Mouse (Mus musculus): ENCODE results near the gene 1110051M20Rik. TPM values are rescaled to one million over a fixed set of nuclear protein-coding genes. Genes with fewer than 3 reads are reported as not detected.
"Not testable (repeated sequence)": the region's sequence is repeated elsewhere in the genome, so short reads cannot be mapped to it uniquely, and the experiment has no call there.

The 1110051M20Rik gene
- polyA plus RNA-seq, 1 experiment: 106 TPM

DNA sequence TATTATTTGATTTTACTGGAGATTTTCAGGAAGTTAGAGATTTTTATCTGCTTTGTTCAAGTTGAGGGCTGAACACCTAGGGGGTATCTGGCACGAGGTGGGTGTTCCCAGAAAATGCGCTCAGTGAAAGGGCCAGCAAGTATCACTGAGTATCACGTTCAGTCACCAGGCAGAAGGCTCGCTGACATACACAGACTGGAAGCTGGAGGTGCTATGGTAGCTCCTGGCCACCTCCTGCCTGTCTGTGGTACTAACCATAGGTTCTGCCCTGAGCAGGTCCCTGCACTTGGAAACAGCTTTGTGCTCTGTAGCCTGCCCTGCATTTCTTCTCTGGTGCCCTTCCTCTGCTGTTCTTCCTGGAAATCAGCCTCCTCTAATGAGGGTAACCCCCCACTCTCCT is 192.0 kb downstream of the 1110051M20Rik start:
- TF ChIP-seq CTCF (IDR thresholded peaks at IDR 0.05; ENCODE audit: borderline replicate concordance, insufficient read depth, low read depth, low read length) (no peak), POLR2A (IDR thresholded peaks at IDR 0.05; ENCODE audit: borderline replicate concordance, insufficient read depth, low read length) (no peak)
- Histone ChIP-seq H3K4me1 (ENCODE audit: control insufficient read depth, insufficient read depth, low read length) (peaks cover 3% of the 10 kb centered on the region; the same call in 1 of the 2 replicates), H3K27ac (ENCODE audit: insufficient read depth, low read length) (no peak overlapping the region), H3K4me3 (replicated peaks; ENCODE audit: insufficient read depth, low read depth, low read length) (no peak overlapping the region), H3K27me3 (ENCODE audit: control insufficient read depth, insufficient read depth, low read length) (no peaks in the 10 kb centered on the region)
- WGBS: 69% methylated on average over 4 of the region's 4 CpGs
- DNase-seq: no peak

DNA sequence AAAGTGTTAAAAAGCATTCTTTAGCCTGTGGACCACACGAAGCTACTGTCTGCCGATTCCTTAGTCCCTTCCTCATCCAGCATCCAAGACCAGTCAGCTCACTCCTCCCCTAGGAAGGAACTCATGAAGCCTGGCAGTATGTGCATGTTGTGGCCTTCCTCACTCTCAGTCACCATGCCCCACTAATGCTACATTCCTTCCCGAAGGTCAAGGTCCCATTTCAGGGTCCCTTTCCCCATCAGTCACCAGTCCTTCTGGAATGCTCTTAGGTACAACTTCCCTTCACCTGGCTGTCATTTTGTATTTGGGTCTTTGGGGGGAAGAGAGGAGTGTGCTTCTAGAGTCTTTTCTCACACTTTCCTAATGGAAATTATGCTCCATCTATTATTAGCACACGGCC is 192.5 kb downstream of the 1110051M20Rik start:
- TF ChIP-seq POLR2A (IDR thresholded peaks at IDR 0.05; ENCODE audit: borderline replicate concordance, insufficient read depth, low read length) (no peak), CTCF (IDR thresholded peaks at IDR 0.05; ENCODE audit: borderline replicate concordance, insufficient read depth, low read depth, low read length) (no peak)
- Histone ChIP-seq H3K27ac (ENCODE audit: insufficient read depth, low read length) (no peak overlapping the region), H3K4me3 (replicated peaks; ENCODE audit: insufficient read depth, low read depth, low read length) (no peak overlapping the region), H3K27me3 (ENCODE audit: control insufficient read depth, insufficient read depth, low read length) (no peaks in the 10 kb centered on the region), H3K4me1 (ENCODE audit: control insufficient read depth, insufficient read depth, low read length) (peaks cover 3% of the 10 kb centered on the region; the same call in 1 of the 2 replicates)
- no peak for DNase-seq
- WGBS: 77% methylated on average over 4 of the region's 4 CpGs

DNA sequence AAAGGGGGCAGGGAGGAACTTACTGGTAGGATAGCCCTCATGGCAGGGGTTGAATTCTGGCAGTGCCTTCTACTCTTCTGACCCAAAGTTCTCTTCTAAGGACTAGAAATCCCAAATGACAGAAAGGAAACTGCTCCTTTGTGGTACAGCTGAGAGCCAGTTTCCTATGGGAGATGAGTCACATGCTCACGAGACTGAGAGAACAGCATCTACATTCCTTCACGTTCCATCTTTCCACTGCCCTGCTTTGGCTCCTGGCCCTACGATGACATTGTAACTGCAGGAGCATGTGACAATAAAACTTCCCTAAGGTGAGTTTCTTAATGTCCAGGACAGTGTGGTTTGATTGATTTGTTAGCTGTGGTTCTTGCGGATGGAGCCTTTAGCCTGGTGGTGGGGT is 196.1 kb downstream of the 1110051M20Rik start:
- WGBS: 82% methylated on average over 4 of the region's 4 CpGs
- no peak for DNase-seq
- Histone ChIP-seq H3K27ac (ENCODE audit: insufficient read depth, low read length) (no peak overlapping the region), H3K27me3 (ENCODE audit: control insufficient read depth, insufficient read depth, low read length) (no peaks in the 10 kb centered on the region), H3K4me1 (ENCODE audit: control insufficient read depth, insufficient read depth, low read length) (peaks cover 3% of the 10 kb centered on the region; the same call in 1 of the 2 replicates), H3K4me3 (replicated peaks; ENCODE audit: insufficient read depth, low read depth, low read length) (no peak overlapping the region)
- TF ChIP-seq CTCF (IDR thresholded peaks at IDR 0.05; ENCODE audit: borderline replicate concordance, insufficient read depth, low read depth, low read length): no peak
- no peak for TF ChIP-seq POLR2A (IDR thresholded peaks at IDR 0.05; ENCODE audit: borderline replicate concordance, insufficient read depth, low read length)

DNA sequence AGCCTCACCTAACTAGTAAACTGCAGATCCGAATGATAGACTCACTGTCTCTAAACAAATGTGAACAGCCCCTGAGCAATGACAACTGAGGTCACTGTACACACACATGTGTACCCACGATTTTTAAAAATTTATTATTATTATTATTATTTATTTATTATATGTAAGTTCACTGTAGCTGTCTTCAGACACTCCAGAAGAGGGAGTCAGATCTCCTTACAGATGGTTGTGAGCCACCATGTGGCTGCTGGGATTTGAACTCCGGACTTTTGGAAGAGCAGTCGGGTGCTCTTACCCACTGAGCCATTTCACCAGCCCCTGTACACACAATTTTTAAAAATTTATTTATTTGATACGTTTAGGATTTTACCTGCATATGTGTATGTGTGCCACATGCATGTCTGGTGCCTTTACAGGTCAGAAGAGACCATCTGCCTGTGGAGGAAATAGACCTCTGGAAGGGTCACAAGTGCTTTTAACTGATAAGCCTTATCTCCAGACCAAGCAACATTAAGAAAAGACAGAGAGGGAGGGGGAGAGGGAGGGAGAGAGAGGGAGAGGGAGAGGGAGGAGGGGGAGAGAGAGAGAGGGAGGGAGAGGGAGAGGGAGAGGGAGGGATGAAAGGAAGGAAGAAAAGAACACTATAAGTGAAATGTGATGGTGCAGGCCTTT is 199.8 kb downstream of the 1110051M20Rik start:
- no peak for DNase-seq
- 85% methylated on average over 5 of the region's 5 CpGs for WGBS
- Histone ChIP-seq H3K4me1 (ENCODE audit: control insufficient read depth, insufficient read depth, low read length) (peaks cover 7% of the 10 kb centered on the region; the same call in 1 of the 2 replicates), H3K27ac (ENCODE audit: insufficient read depth, low read length) (no peak overlapping the region), H3K27me3 (ENCODE audit: control insufficient read depth, insufficient read depth, low read length) (no peaks in the 10 kb centered on the region), H3K4me3 (replicated peaks; ENCODE audit: insufficient read depth, low read depth, low read length) (no peak overlapping the region)
- TF ChIP-seq POLR2A (IDR thresholded peaks at IDR 0.05; ENCODE audit: borderline replicate concordance, insufficient read depth, low read length) (no peak), CTCF (IDR thresholded peaks at IDR 0.05; ENCODE audit: borderline replicate concordance, insufficient read depth, low read depth, low read length) (no peak)

DNA sequence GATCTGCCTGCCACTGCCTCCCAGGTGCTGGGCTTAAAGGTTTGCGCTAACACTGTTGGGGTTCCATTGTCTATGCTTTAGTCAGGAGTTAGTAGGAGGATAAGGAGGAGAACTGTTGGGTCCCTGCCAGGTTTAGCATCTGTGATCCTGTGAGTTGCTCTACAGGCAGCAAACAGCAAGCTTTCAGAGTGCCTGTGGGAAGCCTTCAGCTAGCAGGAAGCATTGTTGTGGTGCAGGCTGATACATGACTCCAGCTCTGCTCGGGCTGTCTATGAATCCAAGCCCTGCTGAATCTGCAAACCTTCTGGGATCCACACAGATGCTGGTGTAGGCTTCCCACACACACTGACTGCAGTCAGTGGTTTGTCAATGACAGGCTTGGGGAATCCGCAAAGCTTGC is 201.1 kb downstream of the 1110051M20Rik start:
- no peak overlapping the region for H3K4me3 ChIP-seq (replicated peaks; ENCODE audit: insufficient read depth, low read depth, low read length)
- DNase-seq: peak; percentile 43 to 60
- H3K27ac ChIP-seq (ENCODE audit: insufficient read depth, low read length): no peak overlapping the region
- H3K27me3 ChIP-seq (ENCODE audit: control insufficient read depth, insufficient read depth, low read length): no peaks in the 10 kb centered on the region
- whole genome bisulfite sequencing: 45% methylated on average over 3 of the region's 3 CpGs
- TF ChIP-seq CTCF (IDR thresholded peaks at IDR 0.05; ENCODE audit: borderline replicate concordance, insufficient read depth, low read depth, low read length) (no peak), POLR2A (IDR thresholded peaks at IDR 0.05; ENCODE audit: borderline replicate concordance, insufficient read depth, low read length) (no peak)
- peaks cover 7% of the 10 kb centered on the region; the same call in 1 of the 2 replicates for H3K4me1 ChIP-seq (ENCODE audit: control insufficient read depth, insufficient read depth, low read length)

DNA sequence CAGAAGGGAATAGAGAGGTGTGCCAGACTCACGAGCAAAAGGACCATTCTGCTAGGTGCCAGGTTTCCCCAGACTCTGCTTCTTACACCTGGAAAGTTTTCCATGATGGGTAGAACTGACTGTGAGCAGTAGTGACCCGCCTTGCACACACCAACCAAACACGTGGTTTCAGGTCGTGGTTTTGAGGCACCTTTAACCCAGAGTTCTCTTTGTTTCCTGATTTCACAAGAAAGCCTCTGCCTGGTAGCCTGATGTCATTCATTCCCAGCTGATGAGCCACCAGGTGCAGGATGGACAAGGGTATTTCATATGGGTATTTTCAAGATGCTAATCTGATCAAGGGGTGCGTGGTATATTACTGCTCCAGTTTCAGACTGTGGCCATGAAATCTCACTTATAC is 202.0 kb downstream of the 1110051M20Rik start:
- no peak overlapping the region for H3K4me3 ChIP-seq (replicated peaks; ENCODE audit: insufficient read depth, low read depth, low read length)
- no peaks in the 10 kb centered on the region for H3K27me3 ChIP-seq (ENCODE audit: control insufficient read depth, insufficient read depth, low read length)
- H3K4me1 ChIP-seq (ENCODE audit: control insufficient read depth, insufficient read depth, low read length): peaks cover 7% of the 10 kb centered on the region; the same call in 1 of the 2 replicates
- TF ChIP-seq CTCF (IDR thresholded peaks at IDR 0.05; ENCODE audit: borderline replicate concordance, insufficient read depth, low read depth, low read length): no peak
- TF ChIP-seq POLR2A (IDR thresholded peaks at IDR 0.05; ENCODE audit: borderline replicate concordance, insufficient read depth, low read length): no peak
- H3K27ac ChIP-seq (ENCODE audit: insufficient read depth, low read length): no peak overlapping the region
- no peak for DNase-seq
- 74% methylated on average over 5 of the region's 5 CpGs for WGBS

DNA sequence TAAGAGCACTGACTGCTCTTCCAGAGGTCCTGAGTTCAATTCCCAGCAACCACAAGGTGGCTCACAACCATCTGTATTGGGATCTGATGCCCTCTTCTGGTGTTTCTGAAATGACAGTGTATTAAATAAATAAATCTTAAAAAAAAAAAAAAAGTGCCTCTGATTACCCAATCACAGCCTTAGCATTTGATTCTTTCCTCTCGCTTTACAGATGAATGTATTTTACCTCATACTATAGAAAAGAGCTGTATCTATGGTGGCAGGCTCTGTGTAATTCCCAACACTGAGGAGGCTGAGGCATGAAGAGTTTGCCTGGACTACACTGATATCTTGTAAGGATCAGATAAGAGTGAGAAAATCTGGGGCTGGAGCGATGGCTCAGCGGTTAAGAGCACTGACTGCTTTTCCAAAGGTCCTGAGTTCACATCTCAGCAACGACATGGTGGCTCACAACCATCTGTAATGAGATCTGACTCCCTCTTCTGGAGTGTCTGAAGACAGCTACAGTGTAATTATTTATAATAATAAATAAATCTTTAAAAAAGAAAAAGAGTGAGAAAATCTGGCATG is 206.9 kb downstream of the 1110051M20Rik start:
- TF ChIP-seq CTCF (IDR thresholded peaks at IDR 0.05; ENCODE audit: borderline replicate concordance, insufficient read depth, low read depth, low read length): peak; percentile 35; the same call in 1 of the 2 replicates
- DNase-seq: peak in 1 of 2 experiments; percentile 40
- H3K4me1 ChIP-seq (ENCODE audit: control insufficient read depth, insufficient read depth, low read length); H3K27me3 ChIP-seq (ENCODE audit: control insufficient read depth, insufficient read depth, low read length); H3K27ac ChIP-seq (ENCODE audit: insufficient read depth, low read length): not testable (repeated sequence)
- 22% methylated on average over 4 of the region's 4 CpGs for WGBS
- peak overlapping the region; percentile 76 for H3K4me3 ChIP-seq (replicated peaks; ENCODE audit: insufficient read depth, low read depth, low read length)

Data from cerebellum, adult 2 months (tissue).